Mouse (Mus musculus) kidney, adult 9 months (tissue): ENCODE measurements around the gene Kcnh6.
A peak's percentile ranks its signal among the peaks of the same experiment; 100 is the strongest.

Experiments used
- DNase-seq: peaks from one replicate; pipeline ENCODE4 v3.0.0; 2022

Kcnh6 gene

DNA sequence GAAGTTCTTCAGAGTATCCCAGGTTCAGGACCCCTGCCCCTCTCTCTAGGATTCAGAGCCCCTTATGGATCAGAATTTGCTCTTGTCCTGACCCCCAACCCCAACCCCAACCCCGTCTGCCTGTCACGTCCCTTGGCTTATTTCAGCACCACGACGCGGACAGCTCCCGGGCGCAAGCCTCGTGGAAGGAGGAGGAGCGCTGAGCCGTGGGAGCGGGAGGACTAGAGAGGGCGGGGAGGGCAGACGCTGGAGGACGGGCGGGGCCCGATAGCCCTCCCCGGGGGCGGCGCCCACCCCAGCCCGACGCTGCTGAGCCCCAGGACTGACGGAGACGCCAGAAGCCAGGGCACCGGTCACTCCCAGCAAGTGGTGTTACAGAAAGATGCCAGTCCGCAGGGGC, at the start of gene Kcnh6:
Gene Kcnh6 (plus strand): TSS at position 304 of the 400 bp plus-strand sequence.
- DNase-seq: peak; percentile 70

DNA sequence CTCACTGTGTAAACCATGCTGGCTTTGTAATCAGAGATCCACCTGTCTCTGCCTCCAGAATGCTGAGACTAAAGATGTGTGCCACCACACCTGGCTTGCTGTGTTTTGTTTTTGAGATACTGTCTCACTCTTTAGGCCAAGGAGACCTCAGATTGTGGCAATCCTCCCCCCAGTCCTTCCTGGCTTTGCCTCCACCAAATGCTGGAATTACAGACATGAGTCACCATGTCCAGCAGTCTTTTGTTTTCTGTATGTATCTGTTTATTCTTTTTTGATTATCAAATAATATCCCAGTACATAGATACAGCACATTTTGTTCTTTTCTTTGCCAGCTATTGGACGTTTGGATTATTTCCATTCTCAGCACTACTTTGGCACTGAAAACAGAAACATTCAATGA, 49.4 kb upstream of the Kcnh6 start:
- DNase-seq: no peak

DNA sequence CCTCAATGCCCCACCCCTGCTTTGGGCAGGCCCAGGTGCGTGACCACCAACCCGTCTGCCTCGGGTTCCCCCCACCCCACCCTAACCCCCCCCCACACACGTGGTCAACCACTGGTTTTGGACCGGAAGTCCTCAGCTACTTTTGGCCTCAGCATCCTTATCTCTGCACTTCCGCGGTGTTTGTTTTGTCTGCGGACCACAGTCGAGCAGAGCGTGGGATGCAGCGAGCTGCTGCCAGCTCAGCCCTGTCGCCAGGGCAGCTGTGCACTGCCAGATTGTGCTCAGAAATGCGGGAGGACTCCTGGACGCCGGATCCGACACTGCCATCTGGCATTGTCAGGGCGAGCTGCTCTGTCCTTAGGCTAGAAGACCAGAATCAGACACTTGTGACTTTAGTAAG, 48.6 kb upstream of the Kcnh6 start:
- DNase-seq: no peak

DNA sequence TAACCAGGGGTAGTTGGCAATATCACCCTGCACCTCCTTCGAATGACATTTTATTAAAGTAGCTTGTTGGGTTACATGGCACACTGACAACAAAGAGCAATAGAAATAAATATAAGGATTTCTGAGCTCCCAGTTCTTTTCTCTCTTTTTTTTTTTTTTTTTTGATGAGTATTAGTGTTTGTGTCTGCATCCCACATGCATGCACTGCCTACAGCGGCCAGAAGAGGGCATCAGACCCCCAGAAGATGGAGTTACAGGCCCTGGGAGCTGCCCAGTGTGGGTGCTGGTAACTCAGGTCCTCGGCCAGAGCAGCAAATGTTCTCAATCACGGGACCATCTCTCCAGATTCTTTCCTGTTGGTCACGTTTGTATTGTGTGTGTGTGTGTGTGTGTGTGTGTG, 43.2 kb upstream of the Kcnh6 start:
- DNase-seq: no peak

DNA sequence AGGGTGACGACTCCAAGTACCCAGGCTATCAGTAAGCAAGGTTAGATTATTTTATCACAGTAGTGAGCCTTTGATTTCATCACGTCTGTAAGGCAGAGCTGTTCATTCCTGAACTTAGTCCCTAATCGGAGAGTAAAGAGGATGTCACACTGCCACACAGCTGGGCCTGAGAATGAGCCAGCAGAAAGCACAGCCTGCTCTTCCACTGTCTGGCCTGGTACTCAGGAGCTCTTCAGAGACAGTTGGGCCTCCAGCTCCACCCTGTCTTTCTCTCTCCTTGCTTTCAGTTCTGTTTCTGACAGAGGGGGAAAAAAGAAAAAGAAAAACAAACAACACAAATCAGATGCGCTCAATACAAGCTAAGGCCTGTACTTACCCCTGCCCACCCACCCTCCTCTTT, 41.6 kb upstream of the Kcnh6 start:
- DNase-seq: no peak

DNA sequence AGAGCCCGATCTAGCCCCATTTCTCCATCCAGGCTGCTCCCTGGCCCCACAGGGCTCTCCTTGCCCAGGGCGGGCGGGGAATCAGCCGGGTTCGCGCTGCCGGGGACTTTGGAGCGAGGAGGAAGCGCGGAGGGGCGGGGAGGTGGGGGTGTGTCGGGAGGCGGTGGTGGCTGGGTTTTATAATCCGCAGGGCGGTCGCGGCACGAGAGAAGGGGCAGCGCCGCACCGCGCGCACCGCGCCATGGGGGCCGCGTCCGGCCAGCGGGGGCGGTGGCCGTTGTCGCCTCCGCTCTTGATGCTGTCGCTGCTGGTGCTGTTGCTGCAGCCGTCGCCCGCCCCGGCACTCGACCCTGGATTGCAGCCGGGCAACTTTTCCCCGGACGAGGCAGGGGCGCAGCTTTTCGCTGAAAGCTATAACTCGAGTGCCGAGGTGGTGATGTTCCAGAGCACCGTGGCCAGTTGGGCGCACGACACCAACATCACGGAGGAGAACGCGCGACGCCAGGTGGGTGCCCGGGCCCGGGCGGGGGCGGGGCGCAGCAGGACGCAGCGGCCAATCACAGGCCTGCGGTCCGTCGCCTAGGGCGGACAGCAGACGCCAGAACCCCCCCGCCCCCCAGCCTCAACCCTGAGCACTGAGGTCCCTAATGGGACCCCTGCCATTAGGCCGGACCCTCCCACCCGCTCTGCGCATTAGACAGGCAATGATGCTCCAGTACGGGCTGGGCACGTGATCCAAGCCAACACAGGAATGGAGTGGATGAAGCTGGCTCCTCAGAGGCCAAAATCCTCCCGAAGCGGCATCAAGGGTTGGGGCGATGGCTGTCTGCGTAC, 40.0 kb upstream of the Kcnh6 start, which contains the start of gene Ace:
Gene Ace (plus strand): TSS at position 205 of the 834 bp plus-strand sequence.
- DNase-seq: peak; percentile 53

DNA sequence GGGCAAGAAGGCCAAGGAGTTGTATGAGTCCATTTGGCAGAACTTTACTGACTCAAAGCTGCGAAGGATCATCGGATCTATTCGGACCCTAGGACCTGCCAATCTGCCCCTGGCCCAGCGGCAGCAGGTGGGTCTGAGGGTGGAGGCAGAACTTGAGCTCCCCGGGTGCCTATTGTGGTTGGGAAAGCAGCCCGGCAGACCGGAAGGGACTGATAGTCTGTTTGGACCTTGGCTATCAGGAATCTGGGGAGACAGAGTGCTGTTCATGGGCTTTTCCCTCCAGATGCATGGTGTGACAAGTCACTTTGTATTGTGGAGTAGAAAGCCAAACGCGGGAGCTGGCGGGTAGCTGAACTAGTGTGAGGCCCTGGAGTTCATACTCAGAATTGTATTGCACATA, 39.0 kb upstream of the Kcnh6 start:
- DNase-seq: no peak

DNA sequence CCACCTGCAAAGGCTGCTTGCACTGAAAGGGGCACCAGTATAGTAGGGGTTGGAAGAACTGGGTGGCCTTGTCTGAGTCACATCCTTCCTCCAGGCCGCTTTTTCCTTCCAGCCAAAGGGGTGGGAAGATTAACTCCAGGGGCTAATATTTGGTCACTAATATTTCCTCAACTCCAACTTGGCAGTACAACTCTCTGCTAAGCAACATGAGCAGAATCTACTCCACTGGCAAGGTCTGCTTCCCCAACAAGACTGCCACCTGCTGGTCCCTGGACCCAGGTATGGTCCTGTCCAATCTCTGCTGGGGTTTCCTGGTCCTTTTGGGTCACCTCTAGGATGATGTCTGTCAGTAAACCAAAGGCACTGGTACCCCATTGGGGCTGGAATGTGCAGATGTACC, 38.4 kb upstream of the Kcnh6 start:
- DNase-seq: peak; percentile 70

DNA sequence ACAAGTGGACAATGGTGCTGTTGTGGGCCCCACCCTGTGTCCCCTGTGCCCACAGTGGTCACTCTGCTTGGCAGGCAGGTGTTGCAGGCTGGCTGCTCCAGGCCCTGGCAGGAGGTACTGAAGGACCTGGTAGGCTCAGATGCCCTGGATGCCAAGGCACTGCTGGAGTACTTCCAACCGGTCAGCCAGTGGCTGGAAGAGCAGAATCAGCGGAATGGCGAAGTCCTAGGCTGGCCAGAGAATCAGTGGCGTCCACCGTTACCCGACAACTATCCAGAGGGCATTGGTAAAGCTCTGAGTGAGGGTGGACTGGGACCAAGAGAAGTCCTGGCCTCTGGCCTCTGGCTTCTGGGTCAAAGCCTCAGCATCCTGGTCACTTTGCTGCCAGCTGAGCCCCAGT, 33.3 kb upstream of the Kcnh6 start:
- peak; percentile 85 for DNase-seq

DNA sequence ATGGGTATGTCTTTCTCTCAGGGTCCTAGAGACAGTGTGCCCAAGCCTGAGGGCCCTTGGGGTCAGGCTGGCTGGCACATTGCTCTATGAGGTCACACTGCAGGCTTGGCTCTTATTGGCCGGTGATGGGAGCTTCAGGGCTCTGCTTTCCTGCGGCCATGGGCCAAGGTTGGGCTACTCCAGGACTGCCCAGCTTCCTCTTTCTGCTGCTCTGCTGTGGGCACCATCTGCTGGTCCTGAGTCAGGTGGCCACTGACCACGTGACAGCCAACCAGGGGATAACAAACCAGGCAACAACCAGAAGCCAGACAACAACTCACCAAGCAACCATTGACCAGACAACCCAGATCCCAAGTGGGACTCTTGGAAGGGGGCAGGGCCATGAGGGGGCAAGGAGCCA, 32.9 kb upstream of the Kcnh6 start:
- peak; percentile 61 for DNase-seq

DNA sequence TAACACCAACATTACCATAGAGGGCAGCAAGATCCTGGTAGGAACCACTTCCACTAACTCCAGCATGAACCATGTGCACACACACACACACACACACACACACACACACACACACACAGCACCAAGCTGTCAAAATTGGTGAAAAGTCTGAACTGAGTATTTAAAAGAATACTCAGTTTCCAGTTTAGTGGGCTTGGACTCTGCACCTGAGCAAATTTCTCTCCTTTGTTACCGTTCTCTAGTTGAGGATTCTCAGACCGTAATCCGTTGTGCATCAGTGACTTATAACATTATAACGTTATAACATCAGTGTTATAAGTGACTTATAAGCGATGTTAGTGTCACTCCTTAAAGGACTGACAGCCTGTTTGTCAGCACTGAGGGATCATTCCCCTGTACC, 32.3 kb upstream of the Kcnh6 start:
- DNase-seq: peak; percentile 63

DNA sequence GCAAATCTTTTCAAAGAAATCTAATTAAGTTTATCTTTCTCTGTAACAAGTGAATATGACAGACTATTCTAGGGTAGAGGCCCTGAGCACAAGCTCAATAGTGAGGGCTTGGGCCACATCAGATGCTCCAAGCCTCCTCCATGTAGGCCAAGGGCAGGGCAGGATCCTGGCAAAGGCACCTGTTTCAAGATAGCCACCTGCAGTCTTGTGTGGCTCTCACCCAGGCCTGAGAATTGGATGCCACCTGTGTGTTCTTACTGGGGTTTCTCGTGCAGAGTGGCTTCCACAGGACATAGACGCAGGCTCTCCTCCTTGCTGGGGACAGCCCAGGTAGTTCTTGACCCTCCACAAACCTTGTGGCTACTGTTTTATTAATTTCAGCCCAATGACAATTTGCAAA, 29.7 kb upstream of the Kcnh6 start:
- no peak for DNase-seq

DNA sequence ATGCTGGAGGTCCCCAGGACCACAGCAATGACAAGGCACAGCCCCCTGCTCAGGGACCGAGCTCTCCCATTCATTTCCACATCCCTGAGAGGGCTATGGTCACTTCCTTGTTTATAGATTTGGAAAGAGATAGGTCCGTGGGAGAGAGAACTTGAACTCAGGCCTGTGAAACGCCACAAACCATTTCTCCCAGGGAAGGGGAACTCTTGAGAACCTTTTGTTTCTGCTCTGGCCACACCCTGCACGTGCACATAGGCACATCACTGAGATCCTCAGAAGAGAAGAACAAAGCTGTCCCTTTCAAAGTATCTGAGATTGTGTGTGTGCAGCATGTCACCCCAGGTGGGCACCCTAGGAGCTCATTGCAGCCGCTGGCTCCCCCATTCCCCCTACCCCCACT, 29.3 kb upstream of the Kcnh6 start:
- DNase-seq: no peak

DNA sequence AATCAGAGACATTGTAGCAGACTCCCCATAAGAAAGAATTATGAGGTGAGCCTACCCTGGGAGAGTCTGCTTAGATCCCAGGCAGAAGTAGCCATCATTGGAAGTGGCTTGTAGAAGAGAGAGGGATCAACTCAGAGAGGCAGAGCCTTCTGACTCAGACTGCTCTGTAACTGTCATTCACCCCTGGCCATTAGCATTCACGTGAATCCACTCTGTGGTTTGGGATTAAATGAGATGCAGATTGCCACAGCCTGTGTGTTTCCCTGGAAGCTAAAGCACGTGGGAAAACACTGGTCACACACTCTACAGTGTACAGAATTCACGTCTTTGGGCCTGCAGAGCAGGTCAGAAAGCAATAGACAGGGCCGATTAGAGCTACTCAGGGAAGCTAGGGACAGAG, 23.5 kb upstream of the Kcnh6 start:
- no peak for DNase-seq

DNA sequence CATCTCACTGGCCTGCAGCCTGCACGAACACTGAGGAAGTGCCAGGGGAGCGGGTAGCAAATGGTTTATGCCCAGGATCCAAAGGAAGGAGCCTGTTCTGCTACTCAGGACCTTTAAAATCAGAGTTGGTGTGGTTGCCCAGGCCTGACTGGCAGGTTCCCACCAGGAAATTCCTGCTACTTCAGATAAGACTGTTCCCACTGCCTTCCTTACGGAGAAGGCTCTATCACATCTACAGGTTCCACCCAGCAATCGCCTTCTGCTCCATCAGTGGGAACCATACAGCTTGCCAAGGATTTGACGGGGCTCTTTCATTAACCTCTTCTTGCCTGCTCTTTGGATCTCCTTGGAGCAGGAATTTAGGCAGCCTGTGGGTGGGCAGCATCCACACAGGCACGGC, 20.5 kb upstream of the Kcnh6 start:
- DNase-seq: no peak

DNA sequence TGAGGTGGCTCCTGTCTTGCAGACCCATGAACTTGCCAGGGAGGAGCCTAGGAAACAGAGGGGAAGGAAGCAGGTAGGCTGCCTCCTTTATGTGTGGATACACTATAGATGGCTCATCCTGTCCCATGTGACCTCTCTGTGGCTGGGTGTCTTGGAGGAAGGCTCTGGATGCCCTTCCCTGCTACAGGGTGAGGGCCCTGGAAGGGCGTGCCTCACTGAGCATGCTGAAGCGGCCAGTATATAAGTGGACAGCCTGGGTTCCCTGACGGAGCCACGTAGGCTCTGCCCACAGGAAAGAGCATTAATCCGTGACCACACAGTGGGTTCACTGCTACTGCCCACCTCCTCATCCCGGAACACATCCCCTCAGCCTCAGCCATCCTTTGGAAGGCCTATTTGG, 18.5 kb upstream of the Kcnh6 start:
- DNase-seq: no peak

DNA sequence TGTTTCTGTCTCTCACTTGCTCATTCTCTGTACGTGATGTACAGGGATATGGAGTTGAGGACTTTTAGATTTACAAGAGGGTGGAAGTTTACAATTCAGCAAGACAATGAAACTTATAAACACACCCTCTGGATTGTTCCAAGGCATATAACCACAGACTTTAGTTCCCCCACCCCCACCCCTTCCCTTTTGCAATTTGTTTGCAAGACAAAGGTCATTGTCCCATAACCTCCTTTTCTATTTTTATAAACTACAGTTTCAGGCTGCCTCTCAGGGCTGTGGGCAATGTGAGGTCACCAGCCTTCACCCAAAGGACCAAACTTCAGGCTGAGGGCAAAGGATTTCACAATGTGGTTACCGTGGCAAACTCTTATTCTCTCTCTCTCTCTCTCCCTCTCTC, 17.7 kb upstream of the Kcnh6 start:
- peak; percentile 58 for DNase-seq

DNA sequence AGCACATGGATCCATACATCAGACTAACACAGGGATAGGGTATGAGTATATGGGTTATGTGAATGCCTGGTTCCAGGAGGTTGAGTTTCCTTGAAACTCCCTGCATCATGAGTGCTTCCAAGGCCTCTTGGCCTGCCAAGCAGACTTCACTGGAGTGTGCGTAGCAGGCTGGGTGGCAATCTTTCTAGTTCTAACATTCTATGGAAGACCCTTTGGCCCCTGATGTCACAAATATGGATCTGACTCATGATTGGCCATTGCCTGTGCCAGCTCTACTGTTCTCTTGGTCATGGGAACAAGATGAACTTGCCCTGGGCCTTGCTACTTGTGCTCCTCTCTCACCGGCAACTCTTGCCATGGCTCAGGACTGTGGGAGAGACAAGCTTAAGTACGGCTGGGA, 13.5 kb upstream of the Kcnh6 start, which contains the start of gene Ace3:
Gene Ace3 (plus strand): TSS at position 301 of the 400 bp plus-strand sequence.
- DNase-seq: no peak

DNA sequence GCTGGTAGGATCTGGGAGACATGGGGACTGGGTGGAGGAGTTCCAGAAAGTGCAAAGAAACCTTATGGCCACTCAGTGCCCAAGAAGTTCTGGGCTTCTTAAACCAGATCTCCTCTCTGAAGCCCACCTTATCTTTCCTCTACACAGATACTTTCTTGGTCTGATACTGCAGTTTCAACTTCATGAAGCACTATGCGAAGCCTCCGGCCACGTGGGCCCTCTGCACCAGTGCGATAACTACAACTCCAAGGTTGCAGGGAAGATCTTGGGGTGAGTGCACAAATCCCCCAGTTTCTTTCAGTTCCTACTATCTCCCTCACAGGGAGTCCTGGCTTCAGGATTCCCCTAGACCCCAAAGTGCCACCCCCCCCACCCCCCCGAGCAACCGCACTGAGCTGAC, 7.9 kb upstream of the Kcnh6 start:
- DNase-seq: no peak

DNA sequence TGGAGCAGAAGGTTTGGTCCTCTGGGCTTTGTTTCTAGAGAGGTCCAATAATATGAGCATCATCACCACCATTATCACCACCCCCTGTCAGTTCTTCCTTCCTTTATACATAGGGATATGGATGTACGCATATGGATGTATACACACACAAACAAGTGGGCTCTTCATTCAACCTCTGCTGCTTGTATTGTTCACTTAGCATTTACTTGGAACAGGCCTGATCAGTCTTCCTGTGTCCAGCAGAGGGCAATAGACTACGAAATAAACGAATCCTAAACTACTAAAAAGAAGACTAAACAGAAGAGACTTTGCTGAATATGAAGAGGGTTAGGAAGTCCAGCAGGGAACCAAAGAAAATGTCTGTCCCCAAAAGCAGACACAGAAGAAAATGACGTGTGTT, 6.2 kb upstream of the Kcnh6 start:
- peak; percentile 67 for DNase-seq

DNA sequence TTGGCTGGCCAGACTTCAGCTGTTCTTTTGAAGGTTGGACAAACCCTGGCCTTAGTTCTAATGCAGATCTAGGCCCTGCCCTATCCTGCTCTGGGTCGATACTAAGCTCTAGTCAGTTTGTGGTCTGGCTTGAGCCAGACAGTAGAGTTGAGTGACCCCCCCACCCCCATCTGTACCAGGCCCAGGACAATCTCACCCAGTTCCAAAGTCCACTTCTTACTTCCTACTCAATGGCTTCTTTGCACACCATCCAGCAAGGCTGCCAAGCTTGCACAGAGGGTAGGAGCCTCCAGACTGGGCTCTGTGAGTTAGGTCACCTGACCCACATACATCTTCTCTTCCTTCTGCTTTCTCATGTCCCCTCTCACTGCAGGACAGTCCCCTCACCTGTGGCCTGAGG, 3.3 kb upstream of the Kcnh6 start:
- peak; percentile 65 for DNase-seq

DNA sequence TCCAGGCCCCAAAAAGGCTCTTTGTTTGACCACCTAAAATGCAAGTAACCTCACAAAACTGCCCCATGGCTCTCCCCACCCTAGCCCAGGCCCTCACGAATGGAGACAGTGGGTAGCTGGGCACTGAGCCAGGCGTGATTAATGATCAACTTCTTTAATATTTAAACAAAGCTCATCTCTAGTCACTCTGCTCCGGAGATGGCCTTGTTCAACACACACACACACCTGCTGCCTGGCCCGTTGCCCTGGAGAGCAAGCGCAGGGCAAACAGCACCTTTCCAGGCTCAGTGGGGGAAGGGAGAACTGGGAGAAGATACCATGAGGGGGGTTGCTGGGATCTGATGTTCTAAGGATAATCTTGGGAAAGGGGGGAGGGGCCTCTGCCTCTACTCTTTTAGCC, 2.0 kb upstream of the Kcnh6 start:
- DNase-seq: peak; percentile 95

DNA sequence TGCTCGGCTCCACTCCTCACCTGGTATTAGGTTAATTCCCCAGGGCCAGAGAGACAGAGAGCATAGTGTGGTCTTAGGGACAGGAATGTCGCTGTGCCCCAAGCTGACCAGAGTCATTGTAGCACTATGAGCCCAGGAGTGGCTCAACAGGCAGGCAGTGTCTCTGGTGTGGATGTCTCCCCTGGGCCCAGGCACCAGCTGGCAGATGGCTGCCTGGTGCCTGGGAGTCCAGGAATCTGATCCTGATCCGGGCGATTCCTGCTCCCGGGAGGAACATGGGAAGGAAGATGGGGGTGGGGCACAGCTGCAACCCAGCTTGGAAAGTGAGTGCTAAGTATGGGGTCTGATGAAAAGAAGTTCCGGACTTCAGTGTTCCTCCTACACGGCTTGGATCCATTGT, 4.8 kb downstream of the Kcnh6 start:
- DNase-seq: no peak

DNA sequence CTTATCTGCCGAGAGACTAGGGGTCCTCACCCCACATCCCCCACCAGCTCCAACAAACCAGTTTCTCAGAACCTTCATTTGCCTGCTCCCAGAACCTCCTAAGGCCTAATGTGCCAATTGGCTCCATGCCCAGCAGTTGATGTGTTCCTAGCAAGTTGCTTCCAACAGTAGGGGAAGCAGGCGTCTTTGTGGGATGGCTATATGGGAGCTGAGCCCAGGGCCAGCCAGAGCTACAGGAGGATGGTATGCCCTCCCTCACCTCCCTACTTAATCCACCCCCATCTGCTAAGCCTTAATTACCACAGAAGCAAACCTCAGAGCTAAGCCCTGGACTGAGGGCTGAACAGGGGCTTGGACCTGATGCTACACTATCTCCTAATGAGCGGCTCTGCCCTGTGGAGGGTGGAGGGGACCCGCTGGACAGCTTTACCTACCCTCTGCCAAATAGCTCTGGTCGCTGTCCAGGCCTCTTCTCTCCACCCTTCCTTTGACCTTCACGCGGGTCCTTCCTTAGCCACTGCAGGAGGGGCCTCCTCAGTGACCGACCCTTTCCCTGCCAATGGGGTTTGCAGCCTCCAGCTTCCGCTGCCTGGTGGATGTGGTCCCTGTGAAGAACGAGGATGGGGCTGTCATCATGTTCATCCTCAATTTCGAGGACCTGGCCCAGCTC, 5.8 kb downstream of the Kcnh6 start:
- no peak for DNase-seq

DNA sequence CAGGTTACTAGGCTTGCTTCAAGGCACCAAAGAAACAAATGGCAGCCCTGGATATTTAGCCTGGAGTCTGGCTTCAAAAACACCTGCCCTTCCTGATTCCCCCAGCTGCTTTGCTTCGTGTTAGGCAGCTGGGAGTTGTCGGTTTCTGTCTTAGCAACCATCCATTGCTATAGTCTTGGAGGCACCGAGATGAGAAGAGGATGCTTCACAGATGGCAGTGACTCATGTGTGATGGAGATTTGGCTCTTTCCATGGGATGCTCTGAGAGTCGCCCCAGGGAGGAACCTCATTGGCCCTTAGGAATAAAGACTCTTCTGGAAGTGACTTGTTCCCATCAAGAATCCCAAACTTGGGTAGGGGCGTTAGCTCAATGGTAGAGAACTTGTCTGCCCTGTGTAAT, 8.5 kb downstream of the Kcnh6 start:
- no peak for DNase-seq
